Mouse (Mus musculus): ENCODE results near the gene Olfr926. TPM values are rescaled to one million over a fixed set of nuclear protein-coding genes. Genes with fewer than 3 reads are reported as not detected.
"Not testable (repeated sequence)": the region's sequence is repeated elsewhere in the genome, so short reads cannot be mapped to it uniquely, and the experiment has no call there.

The Olfr926 gene
- polyA plus RNA-seq (2015; fragmentation: Nextera tagmentation; extraction: Ambion mirVana), result not detected in 2 replicates

DNA sequence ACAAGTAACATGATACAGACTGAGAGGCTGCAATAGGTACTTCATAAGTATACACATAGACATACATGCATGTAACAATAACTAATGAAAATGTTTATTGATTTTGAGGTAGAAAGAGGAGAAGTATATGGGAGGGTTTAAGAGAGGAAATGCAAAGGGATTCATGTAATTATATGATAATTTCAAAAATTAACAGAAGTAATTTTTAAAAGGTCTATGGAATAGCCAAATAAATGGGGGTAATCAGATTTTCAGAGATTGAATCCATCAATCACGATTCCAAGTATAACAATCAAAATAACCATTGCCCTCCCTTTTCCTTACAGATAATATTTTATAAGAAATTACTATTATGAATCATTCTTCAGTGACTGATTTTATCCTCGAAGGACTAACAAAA, at the start of gene Olfr926:
Olfr926 (plus strand) TSS at position 301 of the 400 bp plus-strand sequence.
- H3K9me3 ChIP-seq, result no peaks in the 10 kb centered on the region
- no peaks in the 10 kb centered on the region for H3K4me1 ChIP-seq (replicated peaks)
- H3K27ac ChIP-seq, result no peak within 1 kb of the TSS
- no peak for ATAC-seq
- H3K36me3 ChIP-seq, result no peaks in the 10 kb centered on the region
- H3K4me3 ChIP-seq (replicated peaks), result no peak within 1 kb of the TSS
- H3K9ac ChIP-seq, result no peak within 1 kb of the TSS
- no peak within 1 kb of the TSS for H3K4me2 ChIP-seq (replicated peaks)
- 85% methylated on average over 2 of the region's 2 CpGs for WGBS
- no peaks in the 10 kb centered on the region for H3K27me3 ChIP-seq (replicated peaks)

DNA sequence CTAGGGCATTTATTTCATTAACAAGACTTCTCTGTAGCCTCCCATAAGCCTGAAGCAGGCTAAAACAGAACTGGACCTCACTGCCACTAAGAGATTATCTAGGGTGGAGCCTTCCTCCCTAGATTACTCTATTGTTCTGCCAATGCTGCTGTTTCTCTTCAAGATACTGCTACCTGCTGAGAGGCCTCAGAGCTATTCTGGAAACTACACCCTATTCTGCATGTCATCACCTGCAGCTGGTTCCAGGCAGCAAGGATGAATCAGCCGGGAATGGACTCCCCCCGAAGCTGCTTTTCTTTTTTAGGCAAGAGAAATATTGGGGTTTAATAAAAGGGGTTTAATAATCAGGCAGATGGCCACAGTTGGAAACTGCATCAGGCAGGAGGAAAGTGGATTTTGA, 43.9 kb upstream of the Olfr926 start:
- WGBS, result 85% methylated on average over 2 of the region's 2 CpGs
- Histone ChIP-seq H3K4me1 (replicated peaks) (no peaks in the 10 kb centered on the region), H3K9ac (no peak overlapping the region), H3K4me3 (replicated peaks) (no peak overlapping the region), H3K36me3 (no peaks in the 10 kb centered on the region), H3K4me2 (replicated peaks) (no peak overlapping the region), H3K9me3 (no peaks in the 10 kb centered on the region), H3K27ac (no peak overlapping the region), H3K27me3 (replicated peaks) (no peaks in the 10 kb centered on the region)
- no peak for ATAC-seq

DNA sequence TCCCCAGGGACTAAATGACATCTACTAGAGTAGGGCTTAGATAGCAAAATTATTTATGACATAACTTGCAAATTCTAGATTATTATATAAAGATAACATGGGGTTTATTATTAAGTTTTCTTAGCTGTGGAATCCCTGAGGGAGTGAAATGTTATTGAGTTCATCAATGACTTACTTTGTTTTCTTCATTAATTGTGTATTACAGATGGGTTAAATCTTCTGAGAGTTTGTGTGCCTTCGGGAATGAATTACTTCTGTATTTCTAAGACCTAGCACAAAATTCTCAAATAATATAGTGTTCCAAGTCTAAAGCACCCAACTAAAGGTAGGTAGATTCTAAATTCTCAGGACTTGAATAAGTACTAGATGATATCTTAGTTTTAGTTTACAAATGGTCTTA, 32.8 kb upstream of the Olfr926 start, which contains the start of gene Olfr924:
Olfr924 (plus strand) TSS at position 301 of the 400 bp plus-strand sequence.
- Histone ChIP-seq H3K4me2 (replicated peaks) (no peak within 1 kb of the TSS), H3K9ac (no peak within 1 kb of the TSS), H3K27me3 (replicated peaks) (no peaks in the 10 kb centered on the region), H3K27ac (no peak within 1 kb of the TSS), H3K4me3 (replicated peaks) (no peak within 1 kb of the TSS), H3K9me3 (no peaks in the 10 kb centered on the region), H3K4me1 (replicated peaks) (no peaks in the 10 kb centered on the region), H3K36me3 (no peaks in the 10 kb centered on the region)
- no peak for ATAC-seq
- 77% methylated on average over 1 of the region's 1 CpGs for WGBS

GRCm38 (mm10) chr9:38854760-38855159, 22.2 kb upstream of the Olfr926 start, which contains the start of gene Olfr26:
Gene Olfr26, plus strand, starts transcription at chr9:38855060.
- Histone ChIP-seq H3K4me2 (replicated peaks) (no peak within 1 kb of the TSS), H3K27me3 (replicated peaks) (no peaks in the 10 kb centered on the region), H3K4me3 (replicated peaks) (no peak within 1 kb of the TSS), H3K36me3 (no peaks in the 10 kb centered on the region), H3K4me1 (replicated peaks) (no peaks in the 10 kb centered on the region), H3K27ac (no peak within 1 kb of the TSS), H3K9ac (no peak within 1 kb of the TSS), H3K9me3 (no peaks in the 10 kb centered on the region)
- no peak for ATAC-seq

DNA sequence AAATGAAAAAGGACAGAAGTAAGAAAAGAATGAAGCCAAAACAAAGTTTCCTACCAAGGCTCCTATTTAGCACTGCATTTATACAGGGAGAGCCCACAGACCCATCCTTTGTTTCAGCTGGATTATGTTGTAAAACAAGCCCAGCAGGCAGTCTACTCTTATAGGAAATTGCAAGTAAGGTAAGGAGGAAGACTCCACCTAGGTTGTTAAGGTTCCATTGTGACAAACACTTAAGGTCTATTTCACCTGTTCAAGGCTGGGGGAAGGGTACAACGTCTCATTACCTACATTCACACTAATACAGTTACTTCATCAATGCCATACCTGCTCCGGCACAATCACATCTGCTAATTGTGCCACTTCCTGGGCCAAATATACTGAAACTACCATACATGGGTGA, 2.0 kb upstream of the Olfr926 start:
- not testable (repeated sequence) for H3K9me3 ChIP-seq; H3K27me3 ChIP-seq (replicated peaks); H3K4me2 ChIP-seq (replicated peaks); H3K4me1 ChIP-seq (replicated peaks); ATAC-seq; H3K27ac ChIP-seq; H3K36me3 ChIP-seq; H3K9ac ChIP-seq; H3K4me3 ChIP-seq (replicated peaks)
- WGBS, result 53% methylated on average over 2 of the region's 2 CpGs

Other genes with a start within 250 kb of the Olfr926 start
- not detected in 2 replicates for gene Olfr916, start 217.3 kb upstream of the Olfr926 start, polyA plus RNA-seq (2015; fragmentation: Nextera tagmentation; extraction: Ambion mirVana)
- gene Olfr917, start 211.3 kb upstream of the Olfr926 start, polyA plus RNA-seq (2015; fragmentation: Nextera tagmentation; extraction: Ambion mirVana), result not detected in 2 replicates
- not detected in 2 replicates for gene Olfr918, start 202.5 kb upstream of the Olfr926 start, polyA plus RNA-seq (2015; fragmentation: Nextera tagmentation; extraction: Ambion mirVana)
- gene Olfr919, start 173.5 kb upstream of the Olfr926 start, polyA plus RNA-seq (2015; fragmentation: Nextera tagmentation; extraction: Ambion mirVana), result not detected in 2 replicates
- gene Vwa5a, start 158.9 kb upstream of the Olfr926 start, polyA plus RNA-seq (2015; fragmentation: Nextera tagmentation; extraction: Ambion mirVana), result 14.7 and 15.2 TPM in 2 replicates
- 0.03 TPM in 1 of 2 replicates, not detected in the other for gene Olfr920, start 124.8 kb upstream of the Olfr926 start, polyA plus RNA-seq (2015; fragmentation: Nextera tagmentation; extraction: Ambion mirVana)
- not detected in 2 replicates for gene Olfr921, start 104.1 kb upstream of the Olfr926 start, polyA plus RNA-seq (2015; fragmentation: Nextera tagmentation; extraction: Ambion mirVana)
- not detected in 2 replicates for gene Olfr922, start 62.5 kb upstream of the Olfr926 start, polyA plus RNA-seq (2015; fragmentation: Nextera tagmentation; extraction: Ambion mirVana)
- not detected in 2 replicates for gene Olfr923, start 50.6 kb upstream of the Olfr926 start, polyA plus RNA-seq (2015; fragmentation: Nextera tagmentation; extraction: Ambion mirVana)
- not detected in 2 replicates for gene Olfr924, start 32.7 kb upstream of the Olfr926 start, polyA plus RNA-seq (2015; fragmentation: Nextera tagmentation; extraction: Ambion mirVana)
- not detected in 2 replicates for gene Olfr26, start 22.1 kb upstream of the Olfr926 start, polyA plus RNA-seq (2015; fragmentation: Nextera tagmentation; extraction: Ambion mirVana)
- not detected in 2 replicates for gene Olfr930, start 52.7 kb downstream of the Olfr926 start, polyA plus RNA-seq (2015; fragmentation: Nextera tagmentation; extraction: Ambion mirVana)
- gene Olfr933, start 95.2 kb downstream of the Olfr926 start, polyA plus RNA-seq (2015; fragmentation: Nextera tagmentation; extraction: Ambion mirVana), result not detected in 2 replicates
- gene Olfr934, start 111.2 kb downstream of the Olfr926 start, polyA plus RNA-seq (2015; fragmentation: Nextera tagmentation; extraction: Ambion mirVana), result not detected in 2 replicates
- not detected in 2 replicates for gene Olfr935, start 122.6 kb downstream of the Olfr926 start, polyA plus RNA-seq (2015; fragmentation: Nextera tagmentation; extraction: Ambion mirVana)
- not detected in 2 replicates for gene Olfr146, start 146.3 kb downstream of the Olfr926 start, polyA plus RNA-seq (2015; fragmentation: Nextera tagmentation; extraction: Ambion mirVana)
- gene Olfr937, start 187.8 kb downstream of the Olfr926 start, polyA plus RNA-seq (2015; fragmentation: Nextera tagmentation; extraction: Ambion mirVana), result not detected in 2 replicates
- gene Olfr938, start 201.8 kb downstream of the Olfr926 start, polyA plus RNA-seq (2015; fragmentation: Nextera tagmentation; extraction: Ambion mirVana), result not detected in 2 replicates

Data from intestine, embryonic 15.5 days (tissue).